Comparison of ENCODE assay signal across 9 mouse cellular contexts in genomic region chr5:112371933-112372332, GRCm38 (mm10). TPM values are rescaled to one million over a fixed set of nuclear protein-coding genes. Genes with fewer than 3 reads are reported as not detected.
DNase-seq lines count a peak whose midpoint lies in the region; ATAC-seq and TF ChIP-seq lines count a peak whose summit lies in the region.
"Had no signal": no experiment of that assay in that cellular context is flagged by ENCODE, and none has a peak within 500 bp of the region (broad histone marks: within the 10 kb centered on the region; RNA-seq: fewer than 3 reads in every experiment).

No protein-coding gene starts in this region.

- peak; percentile 94 for ATAC-seq in forebrain, embryonic 14.5 days
- no peak for ATAC-seq in liver, postnatal 0 days
- ATAC-seq in CD4-positive, CD25-positive, alpha-beta regulatory T cell, adult 4 months = no peak

- TF ChIP-seq EP300 in liver, postnatal 0 days (IDR thresholded peaks at IDR 0.05; ENCODE audit: low read depth) = no peak

- H3K36me3 ChIP-seq in forebrain, embryonic 14.5 days (ENCODE audit: control insufficient read depth, insufficient read depth, low read length) = peaks cover 79% of the 10 kb centered on the region
- H3K36me3 ChIP-seq in liver, postnatal 0 days (replicated peaks; ENCODE audit: insufficient read depth, low read length) = peaks cover 20% of the 10 kb centered on the region

- H3K9ac ChIP-seq in forebrain, embryonic 14.5 days (ENCODE audit: low read length) = peak overlapping the region; percentile 59
- no peak overlapping the region for H3K9ac ChIP-seq in liver, postnatal 0 days (replicated peaks)
- H3K9ac ChIP-seq: limb, embryonic 13.5 days had no signal

- TF ChIP-seq CTCF in olfactory bulb, adult 2 months (IDR thresholded peaks at IDR 0.05; ENCODE audit: insufficient read depth, low read depth, low read length) = no peak
- TF ChIP-seq CTCF in liver, postnatal 0 days (IDR thresholded peaks at IDR 0.05; ENCODE audit: low read depth) = no peak

- no peak overlapping the region for H3K4me3 ChIP-seq in forebrain, embryonic 14.5 days (ENCODE audit: low read depth, low read length)
- H3K4me3 ChIP-seq in olfactory bulb, adult 2 months (ENCODE audit: insufficient read depth, low read depth, low read length) = no peak overlapping the region
- no peak overlapping the region for H3K4me3 ChIP-seq in liver, postnatal 0 days (ENCODE audit: low read depth, low read length)
- H3K4me3 ChIP-seq: limb, embryonic 13.5 days had no signal

- TF ChIP-seq POLR2A in olfactory bulb, adult 2 months (IDR thresholded peaks at IDR 0.05; ENCODE audit: insufficient read depth, low read depth, low read length) = no peak

- H3K4me1 ChIP-seq in forebrain, embryonic 14.5 days (ENCODE audit: control insufficient read depth, insufficient read depth, low read length) = peaks cover 23% of the 10 kb centered on the region
- H3K4me1 ChIP-seq in olfactory bulb, adult 2 months (ENCODE audit: control insufficient read depth, insufficient read depth, low read length) = peaks cover 46% of the 10 kb centered on the region
- H3K4me1 ChIP-seq in liver, postnatal 0 days (ENCODE audit: insufficient read depth) = no peaks in the 10 kb centered on the region
- H3K4me1 ChIP-seq: limb, embryonic 13.5 days had no signal

- H3K4me2 ChIP-seq in forebrain, embryonic 14.5 days (ENCODE audit: low read length) = peak overlapping the region; percentile 42
- no peak overlapping the region for H3K4me2 ChIP-seq in liver, postnatal 0 days (ENCODE audit: low read depth, low read length)
- H3K4me2 ChIP-seq: limb, embryonic 13.5 days had no signal

- peak overlapping the region; percentile 95 for H3K27ac ChIP-seq in forebrain, embryonic 14.5 days (ENCODE audit: low read depth, low read length)
- peak overlapping the region; percentile 74 for H3K27ac ChIP-seq in olfactory bulb, adult 2 months (ENCODE audit: insufficient read depth, low read depth, low read length)
- no peak overlapping the region for H3K27ac ChIP-seq in liver, postnatal 0 days (ENCODE audit: low read depth)
- H3K27ac ChIP-seq: limb, embryonic 13.5 days had no signal

- peak; percentile 82 for DNase-seq in cerebellum, adult 9-10 months
- peak; percentile 96 for DNase-seq in forebrain, embryonic 14.5 days (ENCODE audit: low spot score)
- DNase-seq in layer of hippocampus, postnatal 36 days = peak; percentile 74 to 78
- DNase-seq in heart, adult 9 months (ENCODE audit: low spot score in 2 of 2) = no peak
- no peak for DNase-seq in liver, postnatal 0 days
- no peak for DNase-seq in lung, postnatal 36 days

- no peaks in the 10 kb centered on the region for H3K9me3 ChIP-seq in forebrain, embryonic 14.5 days (replicated peaks; ENCODE audit: control insufficient read depth, low read length)
- H3K9me3 ChIP-seq in liver, postnatal 0 days (ENCODE audit: low read length) = no peaks in the 10 kb centered on the region
- H3K9me3 ChIP-seq: limb, embryonic 13.5 days had no signal

- WGBS in forebrain, embryonic 14.5 days = 5% methylated on average over 7 of the region's 7 CpGs
- 26% methylated on average over 7 of the region's 7 CpGs for WGBS in olfactory bulb, adult 2 months
- WGBS in liver, postnatal 0 days (ENCODE audit: insufficient replicate concordance) = 70% methylated on average over 7 of the region's 7 CpGs

- no peaks in the 10 kb centered on the region for H3K27me3 ChIP-seq in forebrain, embryonic 14.5 days (replicated peaks; ENCODE audit: control insufficient read depth, insufficient read depth, low read length)
- H3K27me3 ChIP-seq in liver, postnatal 0 days (ENCODE audit: insufficient read depth, low read length) = no peaks in the 10 kb centered on the region
- H3K27me3 ChIP-seq: limb, embryonic 13.5 days had no signal

RNA-seq across cellular contexts. Expression of gene Gm6583, which starts 16.1 kb away (rescaled TPM):
- polyA plus RNA-seq in forebrain, embryonic 14.5 days (2014; fragmentation: Nextera tagmentation; extraction: Ambion mirVana) = 0.08 and 0.10 TPM in 2 replicates
- not detected for total RNA-seq in layer of hippocampus, postnatal 36 days (2021)
- not detected in 2 replicates for polyA plus RNA-seq in olfactory bulb, adult 2 months (2012; ENCODE audit: insufficient read depth, insufficient read length, low replicate concordance, missing spikeins)
- polyA plus RNA-seq in liver, postnatal 0 days (2015; fragmentation: Nextera tagmentation; extraction: Ambion mirVana) = 0.16 and 0.17 TPM in 2 replicates
- polyA plus RNA-seq in CD4-positive, CD25-positive, alpha-beta regulatory T cell, adult 4 months (2017; shearing (Covaris generic)) = under 1 TPM in 1 of 2 experiments, not detected in 1; 0.28 TPM

RNA-seq across cellular contexts. Expression of gene Asphd2, which starts 22.7 kb away (rescaled TPM):
- 31.6 and 37.9 TPM in 2 replicates for polyA plus RNA-seq in forebrain, embryonic 14.5 days (2014; fragmentation: Nextera tagmentation; extraction: Ambion mirVana)
- total RNA-seq in layer of hippocampus, postnatal 36 days (2021) = 100 to 1,000 TPM; 203 to 211 TPM
- not detected in 2 replicates for polyA plus RNA-seq in olfactory bulb, adult 2 months (2012; ENCODE audit: insufficient read depth, insufficient read length, low replicate concordance, missing spikeins)
- 0.21 TPM in 1 of 2 replicates, not detected in the other for polyA plus RNA-seq in liver, postnatal 0 days (2015; fragmentation: Nextera tagmentation; extraction: Ambion mirVana)
- not detected for polyA plus RNA-seq in CD4-positive, CD25-positive, alpha-beta regulatory T cell, adult 4 months (2017; shearing (Covaris generic))

RNA-seq across cellular contexts. Expression of gene Hps4, which starts 29.1 kb away (rescaled TPM):
- polyA plus RNA-seq in forebrain, embryonic 14.5 days (2014; fragmentation: Nextera tagmentation; extraction: Ambion mirVana) = 26.2 and 27.0 TPM in 2 replicates
- total RNA-seq in layer of hippocampus, postnatal 36 days (2021) = 10 to 100 TPM; 37.4 to 38.7 TPM
- not detected in 2 replicates for polyA plus RNA-seq in olfactory bulb, adult 2 months (2012; ENCODE audit: insufficient read depth, insufficient read length, low replicate concordance, missing spikeins)
- polyA plus RNA-seq in liver, postnatal 0 days (2015; fragmentation: Nextera tagmentation; extraction: Ambion mirVana) = 11.5 and 12.5 TPM in 2 replicates
- 10 to 100 TPM; 14.5 to 16.7 TPM for polyA plus RNA-seq in CD4-positive, CD25-positive, alpha-beta regulatory T cell, adult 4 months (2017; shearing (Covaris generic))

RNA-seq across cellular contexts. Expression of gene Srrd, which starts 29.1 kb away (rescaled TPM):
- 49.1 and 58.8 TPM in 2 replicates for polyA plus RNA-seq in forebrain, embryonic 14.5 days (2014; fragmentation: Nextera tagmentation; extraction: Ambion mirVana)
- 10 to 100 TPM; 21.9 to 24.8 TPM for total RNA-seq in layer of hippocampus, postnatal 36 days (2021)
- polyA plus RNA-seq in olfactory bulb, adult 2 months (2012; ENCODE audit: insufficient read depth, insufficient read length, low replicate concordance, missing spikeins) = not detected in 2 replicates
- 9.4 and 10.6 TPM in 2 replicates for polyA plus RNA-seq in liver, postnatal 0 days (2015; fragmentation: Nextera tagmentation; extraction: Ambion mirVana)
- polyA plus RNA-seq in CD4-positive, CD25-positive, alpha-beta regulatory T cell, adult 4 months (2017; shearing (Covaris generic)) = 1 to 10 TPM; 1.2 to 4.6 TPM

RNA-seq across cellular contexts. Expression of gene Tfip11, which starts 45.8 kb away (rescaled TPM):
- polyA plus RNA-seq in forebrain, embryonic 14.5 days (2014; fragmentation: Nextera tagmentation; extraction: Ambion mirVana) = 19.0 and 25.2 TPM in 2 replicates
- total RNA-seq in layer of hippocampus, postnatal 36 days (2021) = 10 to 100 TPM; 40.8 to 42.2 TPM
- not detected in 2 replicates for polyA plus RNA-seq in olfactory bulb, adult 2 months (2012; ENCODE audit: insufficient read depth, insufficient read length, low replicate concordance, missing spikeins)
- polyA plus RNA-seq in liver, postnatal 0 days (2015; fragmentation: Nextera tagmentation; extraction: Ambion mirVana) = 6.7 and 8.0 TPM in 2 replicates
- polyA plus RNA-seq in CD4-positive, CD25-positive, alpha-beta regulatory T cell, adult 4 months (2017; shearing (Covaris generic)) = 10 to 100 TPM; 17.0 to 37.0 TPM

Comparison
In these comparisons a context has a peak if more than half of its experiments do, and no peak if none do; other contexts are left out.
1. DNase-seq: peak in cerebellum, adult 9-10 months (single experiment), forebrain, embryonic 14.5 days (single experiment) and layer of hippocampus, postnatal 36 days (2 of 2); none in heart, adult 9 months (0 of 2), liver, postnatal 0 days (single experiment) and lung, postnatal 36 days (single experiment).
2. RNA of gene Asphd2, which starts 22.7 kb away (polyA plus RNA-seq): 31.6 to 37.9 TPM in forebrain, embryonic 14.5 days; 0.21 TPM in liver, postnatal 0 days, not detected in olfactory bulb, adult 2 months and not detected in CD4-positive, CD25-positive, alpha-beta regulatory T cell, adult 4 months; every median in the first group is over 10 times any median in the second.